Mouse (Mus musculus): ENCODE measurements around the gene Sptbn4.

DNA sequence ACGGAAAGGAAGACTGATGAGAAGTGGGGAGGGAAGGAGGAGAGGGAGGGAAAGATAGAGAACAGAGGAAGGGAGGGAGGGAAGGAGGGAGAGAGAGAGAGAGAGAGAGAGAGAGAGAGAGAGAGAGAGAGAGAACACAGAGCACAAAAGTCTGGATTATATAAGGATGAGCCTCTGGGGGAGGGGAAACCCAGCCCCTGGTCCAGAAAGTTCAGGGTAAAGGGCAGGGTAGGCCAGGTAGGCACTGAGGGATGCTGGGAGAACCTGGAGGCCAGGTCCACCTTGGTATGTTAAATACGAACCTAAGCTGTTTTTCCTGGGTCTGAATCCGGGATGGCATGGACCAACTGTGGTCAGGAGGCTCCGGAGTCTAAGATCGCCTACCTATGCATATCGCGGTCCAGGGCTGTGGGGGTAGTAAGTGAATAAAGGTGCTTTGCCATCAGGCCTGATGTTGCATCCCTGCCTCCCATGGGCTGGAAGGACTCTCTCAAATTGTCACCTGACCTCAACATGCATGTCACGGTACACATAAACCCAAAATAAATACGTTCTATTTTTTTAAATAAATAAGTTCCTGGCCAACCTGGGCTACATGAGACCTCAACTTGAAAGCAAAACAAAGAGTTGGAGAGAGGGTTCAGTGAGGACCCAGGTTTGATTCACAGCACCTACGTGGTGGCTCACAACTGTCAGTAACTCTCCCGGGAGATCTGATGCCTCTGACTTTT is 24.1 kb upstream of the Sptbn4 start:
- TF ChIP-seq ZC3H11A (IDR thresholded peaks at IDR 0.05; ENCODE audit: borderline replicate concordance, low read depth, low read length), result no peak
- no peak for TF ChIP-seq CHD2 (IDR thresholded peaks at IDR 0.05; ENCODE audit: low read depth, low read length)
- TF ChIP-seq MAFK (IDR thresholded peaks at IDR 0.05; ENCODE audit: insufficient read depth, low read depth, low read length), result no peak
- TF ChIP-seq HCFC1 (IDR thresholded peaks at IDR 0.05; ENCODE audit: borderline replicate concordance, insufficient read depth, low read length), result no peak
- TF ChIP-seq ZNF384 (IDR thresholded peaks at IDR 0.05; ENCODE audit: low read depth, low read length), result no peak

Measured in ES-E14 (cell line).